Mouse (Mus musculus) urinary bladder, postnatal 25 days (tissue): Measurements from ENCODE around the gene Flad1.
A peak's percentile ranks its signal among the peaks of the same experiment; 100 is the strongest.

Experiments
- DNase-seq: peaks from one replicate; pipeline ENCODE4 v3.0.0; 2022; ENCODE audit warnings: low spot score

Flad1 gene

GRCm38 (mm10) chr3:89382033-89382882 is 29.4 kb downstream of the Flad1 start:
- DNase-seq = no peak

DNA sequence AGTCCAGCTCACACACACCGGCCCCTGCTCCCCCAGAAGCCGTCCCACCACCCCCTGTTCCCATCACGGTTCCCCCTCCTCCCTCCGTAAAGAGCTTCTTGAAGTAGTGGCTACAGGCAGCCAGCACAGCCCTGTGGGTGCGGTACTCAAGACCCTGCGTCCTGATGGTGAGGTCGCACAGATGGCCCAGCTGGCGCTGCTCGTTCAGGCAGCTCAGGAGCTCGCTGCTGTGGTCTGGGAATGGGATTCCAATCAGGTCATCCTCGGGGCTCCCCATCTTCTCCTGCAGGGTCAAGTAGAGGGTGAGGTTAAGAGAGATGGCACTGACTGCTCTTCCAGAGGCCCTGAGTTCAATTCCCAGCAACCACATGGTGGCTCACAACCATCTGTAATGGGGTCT is 30.4 kb downstream of the Flad1 start:
- DNase-seq = no peak

DNA sequence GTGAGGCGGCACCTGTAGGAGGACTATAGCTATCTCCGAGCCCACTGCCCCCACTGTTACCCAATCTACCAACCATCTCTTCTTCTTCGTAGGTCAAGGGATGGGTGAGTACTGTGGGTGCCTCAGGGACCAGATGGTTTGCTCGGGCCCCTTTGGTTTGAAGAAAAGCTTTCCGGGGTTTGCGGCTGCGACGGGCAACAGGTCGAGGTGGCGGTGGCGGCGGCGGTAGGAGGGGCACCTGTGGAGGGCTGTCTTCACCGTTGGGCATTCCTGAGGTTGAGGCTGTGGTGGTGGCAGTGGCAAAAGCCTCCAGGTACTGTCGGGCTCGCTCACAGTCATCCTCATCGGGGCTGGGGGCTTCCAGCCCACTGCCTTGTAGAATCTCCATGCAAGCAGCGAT is 31.0 kb downstream of the Flad1 start:
- no peak for DNase-seq

DNA sequence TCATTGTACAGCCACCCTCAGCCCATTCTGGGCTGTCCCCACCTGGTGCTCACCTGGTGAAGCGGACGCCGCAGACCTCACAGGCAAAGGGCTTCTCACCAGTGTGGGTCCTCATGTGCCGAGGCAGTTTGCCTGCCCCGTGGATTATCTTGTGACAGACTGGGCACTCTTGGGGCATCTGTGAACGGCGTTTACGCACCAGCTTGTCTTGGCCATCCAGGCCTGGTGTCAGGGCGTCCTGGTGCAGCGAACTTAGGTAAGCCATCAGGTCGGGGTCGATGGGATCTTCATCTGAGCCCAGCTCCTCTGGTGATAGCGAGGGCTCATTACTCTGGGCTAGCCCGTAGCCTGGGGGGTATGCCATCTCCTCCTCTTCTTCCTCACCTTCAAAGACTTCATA is 31.4 kb downstream of the Flad1 start:
- no peak for DNase-seq

DNA sequence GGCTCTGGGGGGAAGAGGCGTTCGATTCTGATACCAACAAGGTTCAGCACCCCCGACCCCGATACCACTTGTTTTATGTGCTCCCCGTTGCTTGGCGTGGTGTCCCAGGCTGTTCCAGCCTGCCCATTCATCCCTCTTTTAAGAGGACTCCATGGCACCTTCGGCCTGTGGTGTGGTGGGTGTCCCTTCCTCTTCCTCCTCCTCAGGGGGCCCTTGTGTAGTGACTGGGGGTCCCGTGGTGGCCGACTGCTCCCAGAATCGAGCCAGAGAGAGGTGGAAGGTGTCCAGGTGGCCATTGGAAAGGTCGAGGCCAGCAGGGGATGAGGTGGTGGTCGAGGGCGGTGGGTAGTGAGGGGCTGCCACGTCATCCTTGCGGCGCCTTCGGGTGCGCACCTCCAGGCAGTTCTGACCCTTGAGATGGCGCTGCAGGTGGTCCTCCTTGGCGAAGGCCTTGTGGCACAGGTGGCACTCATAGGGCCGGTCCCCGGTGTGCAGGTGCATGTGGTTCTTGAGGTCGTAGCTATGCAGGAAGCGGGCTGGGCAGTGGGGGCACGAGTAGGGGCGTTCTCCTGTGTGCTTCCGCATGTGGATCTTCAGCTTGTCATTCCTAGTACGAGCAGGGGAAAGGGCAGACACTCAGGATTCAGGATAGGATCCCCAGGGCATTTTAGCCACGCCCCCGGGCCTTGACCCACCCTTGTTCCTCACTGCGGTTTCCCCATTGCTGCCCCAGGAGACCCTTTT is 32.1 kb downstream of the Flad1 start:
- DNase-seq = no peak

DNA sequence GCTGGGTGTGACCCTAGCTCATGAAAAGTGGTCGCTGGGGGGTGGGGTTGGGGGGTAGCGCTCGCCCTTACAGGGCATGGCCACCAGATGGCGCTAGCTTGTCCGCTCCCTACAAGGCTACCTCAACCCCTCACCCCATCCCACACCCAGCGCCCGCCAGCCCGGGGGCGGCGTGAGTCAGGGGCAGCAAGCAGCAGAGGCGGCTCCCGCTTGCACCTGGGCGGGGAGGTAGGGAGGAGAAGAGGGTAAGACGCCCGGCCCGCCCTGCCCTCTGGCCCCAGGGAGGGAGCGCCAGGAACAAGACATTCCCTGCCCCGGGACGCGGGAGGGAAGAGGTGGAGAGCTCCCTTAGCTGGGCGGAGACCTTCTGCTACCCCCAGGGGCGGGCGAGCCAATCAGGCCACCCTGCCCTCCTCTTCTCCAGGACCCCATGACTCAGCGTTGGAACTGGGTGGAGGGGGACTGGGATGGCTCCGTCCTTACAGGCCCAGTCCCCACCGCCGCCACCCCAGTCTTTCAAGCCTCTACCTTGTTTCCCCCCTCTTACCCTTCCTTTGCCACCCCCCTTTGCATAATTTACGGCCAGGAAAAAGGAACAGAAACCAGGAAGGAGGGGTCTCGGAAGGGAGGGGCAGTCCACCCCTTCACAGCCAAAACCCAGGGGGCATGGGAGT is 33.1 kb downstream of the Flad1 start:
- peak; percentile 77 for DNase-seq

DNA sequence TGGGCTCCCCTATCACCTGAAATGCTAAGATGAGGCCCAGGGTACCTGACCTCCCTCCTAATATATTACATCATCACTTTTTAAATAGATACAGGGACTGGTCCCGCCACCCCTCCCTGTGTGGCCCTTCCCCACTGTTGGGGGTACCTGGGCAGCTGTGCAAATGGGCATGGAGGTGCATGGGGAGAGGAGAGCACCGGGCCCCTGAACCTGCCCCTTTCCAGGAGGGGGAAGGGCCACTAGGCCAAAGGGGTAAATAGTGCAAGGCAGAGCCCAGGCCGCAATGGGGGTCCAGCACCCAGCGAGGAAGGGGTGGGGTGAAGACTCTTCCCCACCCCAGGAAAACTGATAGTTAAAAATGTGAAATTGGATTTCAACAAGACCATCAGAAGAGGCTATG is 33.8 kb downstream of the Flad1 start:
- no peak for DNase-seq

- DNase-seq = no peak
Measured at GRCm38 (mm10) chr3:89373581-89374231, 38.0 kb downstream of the Flad1 start.

GRCm38 (mm10) chr3:89367338-89367737 is 44.3 kb downstream of the Flad1 start:
- no peak for DNase-seq

DNA sequence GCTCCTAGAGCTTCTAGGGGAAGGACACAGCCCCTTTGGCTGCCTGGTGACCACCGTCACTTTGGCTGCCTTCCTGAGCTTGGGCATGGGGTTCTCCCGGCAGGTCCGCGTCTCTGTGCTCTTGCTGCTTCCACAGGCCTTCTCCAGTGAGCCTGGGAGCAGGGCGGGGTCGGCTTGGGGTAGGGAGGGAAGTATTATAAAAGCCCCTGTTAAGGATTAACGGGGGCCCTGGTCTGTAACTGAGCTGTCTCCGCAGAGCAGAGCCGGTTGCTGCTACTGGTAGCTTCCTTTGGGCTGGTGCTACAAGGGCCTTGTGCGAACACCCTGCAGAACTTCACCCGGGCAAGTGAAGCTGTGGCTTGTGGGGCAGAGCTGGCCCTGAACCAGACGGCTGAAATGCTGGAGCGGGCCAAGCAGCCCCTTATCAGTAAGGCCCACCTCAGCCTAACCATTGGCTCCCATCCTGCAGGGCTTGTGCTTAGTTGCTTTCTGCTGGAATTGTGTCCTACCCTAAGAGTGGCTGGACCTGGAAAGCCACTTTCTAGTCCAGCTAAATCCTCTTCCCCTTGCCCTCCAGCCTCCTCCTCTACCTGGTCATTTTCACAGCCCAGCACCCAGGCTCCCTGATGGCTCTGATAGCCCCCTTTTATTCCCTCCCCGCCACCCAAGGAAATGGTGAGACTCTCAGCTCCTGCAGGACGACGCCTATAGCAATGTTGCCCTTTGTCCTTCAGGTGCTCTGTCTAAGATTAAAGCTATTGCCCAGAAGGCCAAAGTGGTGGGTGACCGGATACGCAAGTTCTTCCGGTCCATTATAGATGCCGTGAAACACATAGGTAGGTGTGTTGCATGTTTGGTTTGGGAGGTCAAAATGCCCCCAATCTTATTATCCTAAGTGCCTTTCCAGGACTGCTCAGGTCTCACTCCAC is 45.9 kb downstream of the Flad1 start:
- DNase-seq = no peak

GRCm38 (mm10) chr3:89365153-89365485 is 46.6 kb downstream of the Flad1 start, which contains the start of gene Dcst1:
TSS of gene Dcst1 (minus strand) at chr3:89365253.
- no peak for DNase-seq

DNA sequence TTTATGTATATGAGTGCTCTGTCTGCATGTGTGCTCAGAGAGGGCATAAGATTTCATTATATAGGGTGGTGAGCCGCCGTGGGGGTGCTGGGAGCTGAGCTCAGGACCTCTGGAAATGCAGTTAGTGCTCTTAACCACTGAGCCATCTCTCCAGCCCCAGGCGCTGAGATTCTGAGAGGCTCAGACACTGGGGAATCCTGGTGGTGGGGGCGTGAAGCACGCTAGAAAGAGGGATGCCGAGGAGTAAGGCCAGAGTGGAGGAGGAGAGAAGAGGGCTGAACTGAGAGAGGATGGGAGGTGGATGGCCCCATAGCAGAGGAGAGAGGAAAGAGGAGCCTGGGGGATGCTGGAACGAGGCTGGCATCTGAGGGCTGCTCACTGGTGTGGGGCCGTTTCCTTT is 47.0 kb downstream of the Flad1 start:
- DNase-seq = no peak

DNA sequence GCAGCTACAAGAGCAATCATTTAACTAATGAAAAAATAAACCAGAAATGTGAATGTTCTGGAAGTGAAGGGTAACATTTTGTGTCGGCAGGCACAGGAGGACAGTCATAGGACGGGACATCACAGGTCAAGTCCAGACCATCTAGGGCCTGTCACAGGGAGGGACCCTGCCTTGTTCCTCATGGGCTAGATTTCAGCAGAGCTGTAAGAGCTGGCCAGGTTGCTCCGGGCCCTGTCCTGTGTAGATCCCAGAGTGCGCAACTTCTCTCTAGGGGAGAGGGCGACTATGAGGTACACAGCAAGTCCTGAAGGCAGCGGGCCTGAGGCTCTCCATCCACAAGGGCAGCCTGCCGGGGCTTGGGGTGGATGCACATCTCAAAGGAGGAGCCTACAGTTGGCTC is 50.0 kb downstream of the Flad1 start, which contains the start of gene Dcst2:
TSS of gene Dcst2 (plus strand) at position 301 of the 400 bp plus-strand sequence.
- no peak for DNase-seq

DNA sequence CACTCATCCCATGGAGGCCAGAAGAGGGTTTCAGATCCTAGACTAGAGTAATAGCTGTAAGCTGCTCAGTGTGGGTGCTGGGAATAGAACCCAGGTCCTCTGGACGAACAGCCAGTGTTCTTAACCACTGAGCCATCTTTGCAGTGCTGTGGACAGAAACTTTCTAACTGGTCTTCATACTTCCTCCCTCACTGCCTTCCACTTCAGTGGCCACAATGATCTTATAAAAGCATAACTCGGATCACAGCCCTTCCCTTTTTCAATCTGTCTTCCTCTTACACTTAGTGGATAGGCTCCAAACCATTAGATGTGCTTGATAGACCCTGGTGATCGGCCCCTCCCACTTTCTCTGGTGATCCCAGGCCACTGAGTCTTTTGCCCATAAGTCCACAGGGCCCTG is 51.4 kb downstream of the Flad1 start:
- no peak for DNase-seq

GRCm38 (mm10) chr3:89359630-89360029 is 52.0 kb downstream of the Flad1 start:
- no peak for DNase-seq

DNA sequence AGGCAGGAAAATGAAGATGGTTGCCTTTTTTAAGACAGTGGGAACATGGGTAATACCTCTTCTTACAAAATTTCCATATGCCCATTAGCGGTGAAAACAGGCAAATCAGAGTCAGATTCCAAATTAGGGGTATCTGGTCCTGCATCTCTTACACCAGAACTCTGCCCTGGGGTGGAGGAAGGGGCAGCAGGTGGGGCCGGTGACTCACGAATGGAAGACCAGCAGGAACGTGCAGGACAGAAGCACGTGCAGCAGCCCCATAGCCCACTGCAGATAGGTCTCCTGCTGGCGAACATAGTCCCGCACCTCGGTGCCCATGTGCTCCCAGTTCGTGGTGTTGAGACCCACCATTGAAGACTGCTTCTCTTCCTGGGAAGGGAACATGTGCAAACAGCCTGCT is 55.6 kb downstream of the Flad1 start:
- no peak for DNase-seq

GRCm38 (mm10) chr3:89355512-89355902 is 56.2 kb downstream of the Flad1 start:
- no peak for DNase-seq

- peak; percentile 90 for DNase-seq
Measured at GRCm38 (mm10) chr3:89354816-89355511, 56.7 kb downstream of the Flad1 start.

GRCm38 (mm10) chr3:89351271-89351670 is 60.4 kb downstream of the Flad1 start:
- DNase-seq = no peak
